Mouse (Mus musculus): Measurements from ENCODE around the gene Mrpl47.

DNA sequence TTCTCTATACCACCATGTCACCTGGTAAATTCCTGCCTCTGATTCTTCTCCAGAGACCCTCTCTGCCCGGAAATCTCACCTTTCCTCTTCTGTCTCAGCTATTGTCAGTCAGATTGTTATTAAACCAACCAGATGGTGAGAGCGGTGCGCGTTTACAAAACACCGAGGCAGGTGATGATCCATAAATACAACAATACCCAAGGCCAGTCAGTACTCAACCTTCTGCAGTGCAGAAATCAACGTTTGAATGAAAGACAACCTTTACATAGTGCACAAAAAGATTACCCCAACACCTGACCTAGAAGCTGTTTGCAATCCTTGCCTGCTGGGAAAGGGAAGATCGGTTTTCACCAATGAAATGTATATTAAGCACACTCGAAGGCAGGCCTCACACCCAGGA is 25.6 kb upstream of the Mrpl47 start:
- TF ChIP-seq POLR2A (IDR thresholded peaks at IDR 0.05; ENCODE audit: insufficient read length, low read depth): no peak
- no peak for TF ChIP-seq TCF12 (IDR thresholded peaks at IDR 0.05; ENCODE audit: insufficient read depth, poor library complexity, severe bottlenecking)

Data from myocyte (in vitro differentiated cells).